Mouse (Mus musculus): ENCODE measurements around the gene Cyth2.
A peak's percentile ranks its signal among the peaks of the same experiment; 100 is the strongest.

Gene Cyth2

DNA sequence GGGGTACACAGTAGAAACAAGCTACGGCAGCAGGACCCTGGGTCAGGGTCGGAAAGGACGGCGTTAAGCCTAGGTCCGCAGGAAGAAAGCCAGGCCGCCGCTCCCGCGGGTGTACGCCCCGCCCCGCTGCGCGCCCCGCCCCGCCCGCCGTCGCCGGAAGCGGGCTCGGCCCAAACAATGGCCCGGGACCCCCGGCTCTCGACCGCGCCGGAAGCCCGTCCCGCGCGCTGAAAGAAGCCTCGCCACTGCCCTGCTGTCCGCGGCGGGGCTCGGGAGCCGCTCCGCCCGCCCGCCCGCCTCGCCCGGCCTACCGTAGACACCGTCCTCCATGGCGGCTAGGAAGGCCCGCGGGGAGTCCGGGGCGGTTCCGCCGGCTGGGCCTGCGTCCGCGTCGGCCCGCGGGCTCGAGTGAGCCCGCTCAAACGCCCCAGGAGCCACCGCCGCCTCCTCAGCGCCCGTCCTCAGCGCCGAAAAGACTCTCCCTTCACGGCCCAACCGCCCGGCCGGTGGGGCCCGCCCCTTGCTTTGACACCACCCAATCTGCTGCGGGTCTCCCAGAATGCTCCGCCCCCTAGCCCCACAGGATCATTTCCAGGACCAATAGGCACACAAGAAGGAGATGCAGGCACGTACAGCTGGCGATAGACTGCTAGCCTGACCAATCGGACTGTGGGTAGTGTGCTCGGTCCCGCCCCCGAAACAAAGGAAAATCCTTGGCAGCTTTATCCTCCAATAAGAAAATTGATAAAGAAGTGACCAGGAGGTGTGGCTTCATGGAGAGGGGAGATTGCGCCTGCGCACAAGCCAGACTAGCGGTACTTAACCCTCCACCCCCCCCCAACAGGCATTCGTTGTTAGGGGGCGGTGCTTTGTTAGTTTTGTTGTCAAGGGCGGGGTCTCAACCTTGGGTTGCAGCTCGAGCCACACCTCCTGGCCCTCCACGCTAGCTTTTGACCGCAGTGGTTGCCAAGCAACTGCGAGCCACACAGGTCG, at the start of gene Cyth2:
Cyth2 (minus strand) TSS at position 795 of the 993 bp plus-strand sequence.
- DNase-seq: peak; percentile 99

DNA sequence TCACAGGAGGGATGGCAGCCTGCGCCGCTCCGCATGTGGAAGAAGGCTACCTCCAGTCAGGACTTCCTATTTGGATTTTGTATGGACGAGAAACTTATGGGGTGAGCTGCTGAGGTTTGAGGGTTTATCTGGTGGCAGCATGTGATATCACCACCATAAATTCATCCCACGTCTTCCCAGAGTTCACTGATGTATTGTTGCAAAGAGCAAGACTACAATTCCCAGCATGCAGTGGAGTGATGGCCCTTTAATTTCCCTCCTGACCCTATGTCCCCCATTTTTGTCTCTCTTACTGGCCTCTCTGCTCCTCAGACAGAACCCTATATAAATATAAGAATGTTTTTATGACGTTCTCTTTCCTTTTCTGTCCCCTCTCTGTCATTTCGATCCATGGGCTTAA, 48.4 kb upstream of the Cyth2 start:
- no peak for DNase-seq

DNA sequence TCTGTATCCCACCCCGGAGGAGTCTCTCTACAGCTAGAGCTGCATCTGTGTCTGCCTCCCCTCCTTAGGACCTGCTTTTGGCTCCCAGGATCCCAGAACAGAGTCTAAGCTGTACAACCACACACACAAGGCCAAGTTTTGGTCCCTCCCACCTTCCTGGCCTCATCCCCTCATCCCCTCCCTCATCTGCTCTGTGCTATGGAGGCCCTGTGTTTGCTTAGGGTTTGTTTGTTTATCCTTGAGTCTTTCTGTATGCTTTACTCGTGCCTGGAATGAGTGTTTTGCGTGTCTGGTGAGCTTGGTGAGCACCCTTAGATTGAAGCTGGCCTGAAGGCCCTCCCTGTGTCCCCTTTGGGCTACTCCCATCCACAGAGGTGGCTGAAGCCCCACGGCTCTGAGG, 44.6 kb upstream of the Cyth2 start:
- no peak for DNase-seq

DNA sequence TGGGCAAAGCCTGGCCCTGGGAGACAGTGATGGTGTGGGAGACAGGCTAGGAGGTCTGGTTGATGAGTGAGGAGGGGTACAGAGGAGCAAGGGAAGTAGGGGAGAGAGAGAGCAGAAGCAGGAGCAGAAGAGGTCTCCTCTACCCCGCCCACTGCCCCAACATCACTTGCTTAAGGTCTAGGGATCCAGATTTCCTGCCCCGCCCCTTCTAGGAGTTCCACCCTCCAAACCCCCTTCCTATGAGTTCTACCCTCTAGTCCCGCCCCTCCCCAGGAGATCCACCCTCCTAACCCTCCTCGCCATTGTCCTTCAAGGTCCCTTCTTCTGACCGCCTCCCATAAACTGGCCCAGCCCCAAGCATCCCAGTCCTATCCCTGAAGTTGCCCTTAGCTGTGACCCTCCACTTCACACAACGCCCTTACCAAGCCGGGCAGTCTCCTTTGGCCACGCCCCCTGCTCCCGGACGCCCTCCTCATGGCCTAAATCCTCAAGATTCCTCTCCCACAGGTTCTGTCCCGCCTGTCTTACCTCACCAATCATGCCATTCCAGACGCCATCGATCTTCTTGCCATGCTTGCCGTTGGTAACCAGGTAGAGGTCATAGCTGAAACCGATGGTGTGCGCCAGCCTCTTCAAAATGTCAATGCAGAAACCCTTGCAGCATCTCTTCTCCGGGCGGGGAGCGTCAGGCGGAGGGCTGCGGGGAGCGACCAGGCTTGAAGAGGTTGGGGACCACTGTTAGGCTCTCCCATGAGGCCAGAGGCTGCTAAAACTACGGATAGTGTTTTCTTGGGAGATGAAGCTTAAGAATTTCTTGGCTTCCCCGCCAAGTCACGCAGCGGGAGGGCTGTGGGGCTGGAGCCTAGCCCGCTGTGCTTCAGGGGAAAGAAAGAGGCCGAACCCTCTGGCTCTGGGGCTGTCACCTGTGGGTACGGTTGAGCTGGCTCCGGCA, 42.8 kb upstream of the Cyth2 start:
- no peak for DNase-seq

DNA sequence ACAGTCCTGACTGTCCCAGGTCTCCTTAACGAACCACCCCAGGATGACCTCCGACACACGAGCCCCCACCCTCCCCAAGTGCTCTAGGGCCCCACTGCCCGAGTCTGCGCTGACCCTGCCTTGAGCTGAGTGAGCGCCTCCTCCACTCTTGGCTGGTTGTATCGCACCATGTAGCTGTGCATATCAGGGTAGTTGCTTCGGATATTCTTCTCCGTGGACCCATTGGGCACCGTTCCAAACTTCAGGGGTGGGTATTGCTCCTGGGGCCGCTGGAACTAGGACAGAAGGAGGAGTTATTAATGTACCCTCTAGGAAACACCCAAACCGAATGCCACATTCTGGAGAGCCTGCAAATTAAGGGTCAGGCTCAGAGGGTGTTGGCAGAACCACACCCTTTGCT, 38.7 kb upstream of the Cyth2 start:
- no peak for DNase-seq

DNA sequence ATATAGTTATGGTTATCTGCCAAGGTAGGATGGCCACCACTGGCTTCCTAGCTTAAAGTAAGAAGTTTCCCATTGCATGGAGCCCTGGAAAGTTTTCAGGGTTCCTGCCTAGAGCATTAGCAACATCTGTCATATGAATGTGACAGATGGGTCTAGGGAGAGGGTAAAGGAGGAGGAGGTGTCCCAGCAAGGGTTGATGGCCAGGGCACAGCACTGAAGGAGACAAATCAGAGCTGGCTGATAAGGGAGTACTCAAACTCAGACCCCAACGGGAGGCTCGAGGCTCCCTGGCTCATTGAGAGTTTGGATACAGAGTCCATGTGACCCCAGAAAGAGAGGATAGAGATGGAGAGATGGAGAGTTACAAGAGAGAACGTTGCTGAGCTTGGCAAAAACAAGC, 36.3 kb upstream of the Cyth2 start:
- no peak for DNase-seq

DNA sequence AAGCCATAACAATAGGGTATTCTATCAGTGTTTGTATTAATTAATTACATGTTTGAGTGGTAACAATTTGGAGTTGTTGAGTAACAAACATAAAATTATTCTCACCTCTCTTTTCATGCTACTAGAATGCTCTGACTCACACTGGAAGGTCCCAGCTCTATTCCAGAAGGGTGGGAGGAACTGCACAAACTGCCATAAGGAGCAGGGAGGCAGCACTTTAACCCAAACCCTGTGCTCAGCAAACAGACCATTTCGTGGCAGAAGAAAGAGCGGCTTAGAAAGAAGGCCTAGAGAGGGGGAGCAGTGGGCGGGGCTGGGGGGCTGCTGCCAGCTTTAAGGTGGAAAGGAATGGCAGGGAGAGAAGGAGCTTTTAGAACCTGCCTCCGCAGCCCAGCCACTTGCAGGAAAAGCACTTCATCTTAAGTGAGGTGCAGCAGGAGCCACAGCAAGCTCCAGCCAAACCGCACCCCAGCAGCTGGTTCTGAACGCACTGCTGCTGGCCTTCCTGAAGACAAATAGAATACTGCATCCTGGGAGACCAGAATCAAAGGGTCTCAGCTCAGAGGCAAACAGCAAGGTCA, 34.2 kb upstream of the Cyth2 start:
- DNase-seq: no peak

DNA sequence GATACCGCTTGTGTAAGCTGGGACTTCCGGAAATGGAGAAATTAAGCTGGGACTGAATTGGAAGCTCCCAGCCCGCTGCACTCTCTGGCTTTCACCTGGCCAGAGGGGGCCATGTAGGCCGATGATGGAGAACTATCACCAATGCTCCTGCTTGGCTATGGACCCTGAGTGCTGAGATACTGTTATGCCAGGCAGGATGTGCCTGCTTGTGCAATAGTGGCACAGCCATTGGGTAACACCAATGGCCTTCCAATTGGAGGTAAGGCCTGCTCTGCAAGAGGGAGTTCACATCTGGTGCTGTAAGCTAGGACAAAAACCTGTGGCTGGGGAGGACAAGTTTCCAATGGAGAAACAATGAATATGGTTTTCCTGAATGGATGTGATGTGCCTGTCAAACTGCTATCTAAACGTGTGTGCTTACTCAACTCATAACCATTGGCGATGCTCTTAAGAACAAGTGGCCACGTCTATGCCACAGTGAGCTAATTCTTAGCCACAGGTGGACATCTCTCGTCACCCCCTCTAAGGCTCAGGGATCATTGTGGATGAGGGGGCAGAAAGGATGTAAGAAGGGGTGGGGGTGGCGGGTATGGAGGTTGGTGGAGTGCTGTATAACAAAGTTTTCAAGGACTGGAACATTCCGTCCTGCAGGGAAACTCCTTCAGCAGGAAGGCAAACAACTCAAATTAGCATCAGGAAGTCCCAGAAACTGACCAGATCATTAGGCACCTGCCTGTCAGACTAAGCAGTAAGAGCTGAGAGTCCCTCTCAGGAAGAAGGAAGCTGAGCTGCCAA, 28.8 kb upstream of the Cyth2 start:
- no peak for DNase-seq

DNA sequence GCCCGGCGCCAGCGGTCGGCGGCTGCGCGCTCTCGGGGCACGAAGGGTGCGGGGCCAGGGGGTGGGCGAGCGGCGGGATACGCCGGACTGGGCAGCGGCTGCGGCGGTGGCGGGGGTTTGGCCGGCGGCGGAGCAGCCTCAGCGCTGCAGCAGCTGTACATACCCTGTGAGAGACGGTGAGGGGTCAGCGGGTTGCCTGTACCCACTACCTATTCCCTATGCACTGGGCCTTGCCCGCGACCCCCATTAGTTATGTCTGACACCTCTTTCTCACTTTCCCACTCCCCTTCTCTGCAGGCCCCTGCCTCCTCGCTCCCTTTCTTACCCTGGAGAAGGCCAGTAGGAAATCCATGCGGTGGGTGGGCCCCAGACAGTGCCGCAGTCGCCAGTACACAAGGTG, 19.5 kb upstream of the Cyth2 start:
- no peak for DNase-seq

DNA sequence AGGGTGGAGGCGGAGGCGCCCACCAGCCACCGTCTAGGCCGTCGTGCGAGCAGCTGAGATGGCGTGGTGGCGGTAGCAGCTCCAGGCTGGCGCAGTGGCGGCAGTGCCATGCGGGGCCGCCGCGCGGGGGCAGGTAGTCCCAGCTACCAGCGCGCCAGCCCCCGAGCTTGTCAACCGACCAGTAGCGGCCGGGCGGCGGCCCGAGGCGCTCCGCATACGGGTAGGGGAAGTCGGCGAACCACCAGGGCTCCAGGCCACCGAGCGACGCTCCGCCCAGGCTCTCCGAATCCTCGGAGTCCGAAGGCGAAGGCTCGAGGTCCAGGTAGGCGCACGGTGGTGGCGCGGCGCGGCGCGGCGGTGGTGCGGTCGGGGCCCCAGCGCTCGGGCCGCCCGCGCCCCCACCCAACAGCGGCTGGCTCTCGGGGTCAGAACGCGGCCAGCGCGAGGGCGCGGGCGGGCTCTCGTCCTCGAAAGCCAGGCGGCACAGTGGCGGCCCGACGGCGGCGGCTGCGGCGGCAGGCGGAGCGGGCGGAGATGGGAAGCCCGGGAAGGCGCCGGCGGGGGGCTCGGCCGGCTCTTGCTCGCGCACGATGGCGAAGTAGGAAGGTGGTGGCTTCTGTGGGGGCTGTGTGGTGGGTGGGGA, 18.9 kb upstream of the Cyth2 start:
- peak; percentile 39 for DNase-seq

DNA sequence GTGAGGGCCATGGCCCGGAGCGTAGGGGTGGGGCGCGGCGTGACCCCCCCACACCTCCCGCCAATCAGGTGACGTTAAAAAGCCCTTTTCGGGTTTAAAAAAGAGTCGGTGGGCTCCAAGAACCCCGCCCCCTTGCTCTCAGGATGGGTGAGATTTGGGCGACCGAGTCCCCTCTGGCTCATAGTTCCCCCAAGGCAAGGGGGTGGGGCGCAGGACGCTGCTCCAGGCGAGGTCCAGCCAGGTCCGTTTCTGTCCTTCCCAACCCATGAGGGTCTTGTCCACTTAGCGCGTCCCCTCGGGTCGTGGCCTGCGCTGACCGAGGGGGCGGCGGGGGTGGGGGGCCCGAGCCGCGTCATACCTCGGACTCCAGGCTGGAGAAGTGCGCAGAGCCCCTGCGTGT, 18.0 kb upstream of the Cyth2 start:
- DNase-seq: no peak

DNA sequence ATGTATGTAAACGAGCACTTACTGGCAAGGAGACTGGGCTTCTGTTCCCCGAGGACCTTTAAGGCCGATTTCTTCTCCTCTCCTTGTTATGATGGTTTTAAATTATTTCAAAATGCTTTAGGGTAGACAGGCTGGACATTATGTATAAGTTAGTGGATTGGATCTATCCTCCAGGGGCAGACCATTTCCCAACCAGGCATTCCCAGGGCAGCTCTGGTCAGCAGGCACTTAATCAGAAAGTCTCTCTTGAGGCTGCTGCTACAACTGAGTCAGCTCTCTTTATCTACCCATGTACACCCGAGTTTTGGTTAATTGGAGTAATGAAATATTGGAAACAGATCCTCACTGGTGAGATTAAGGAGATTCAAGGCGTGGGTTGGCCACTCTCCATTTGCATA, 16.7 kb upstream of the Cyth2 start:
- no peak for DNase-seq

DNA sequence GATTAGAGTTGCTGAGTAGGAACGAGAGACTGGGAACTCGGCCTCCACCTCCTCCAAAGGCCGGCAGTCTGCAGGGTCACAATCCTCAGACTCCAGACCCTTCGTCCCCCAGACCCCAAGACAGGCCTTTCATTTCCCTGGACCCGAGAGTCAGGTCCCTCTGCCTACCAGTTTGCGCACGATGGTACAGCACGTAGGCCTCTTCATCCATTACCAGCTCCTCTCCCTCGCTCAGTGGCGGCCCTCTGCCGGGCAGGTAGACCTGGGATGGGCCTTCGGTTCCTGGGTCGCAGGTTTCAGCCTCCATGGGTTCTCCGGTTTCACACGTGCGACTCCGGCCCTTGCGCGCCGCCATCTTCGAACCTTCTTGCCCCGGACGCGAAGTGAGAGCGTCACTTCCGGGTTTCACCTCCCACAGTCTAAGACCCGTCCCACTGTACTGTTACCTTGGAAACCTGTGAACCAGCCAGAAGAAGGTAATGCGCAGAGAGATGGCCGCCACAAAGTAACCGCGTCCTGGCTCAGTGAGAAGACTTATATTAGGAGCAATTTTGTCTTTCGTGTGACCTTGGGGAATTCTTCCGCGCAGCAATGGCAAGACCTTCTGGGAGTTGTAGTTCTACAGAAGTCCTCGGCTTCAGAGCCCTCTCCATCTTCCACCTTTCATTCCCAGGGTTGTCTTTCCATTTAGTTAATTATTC, 16.2 kb upstream of the Cyth2 start, which contains the start of gene Grwd1:
Grwd1 (minus strand) TSS at position 518 of the 701 bp plus-strand sequence.
- peak; percentile 82 for DNase-seq

DNA sequence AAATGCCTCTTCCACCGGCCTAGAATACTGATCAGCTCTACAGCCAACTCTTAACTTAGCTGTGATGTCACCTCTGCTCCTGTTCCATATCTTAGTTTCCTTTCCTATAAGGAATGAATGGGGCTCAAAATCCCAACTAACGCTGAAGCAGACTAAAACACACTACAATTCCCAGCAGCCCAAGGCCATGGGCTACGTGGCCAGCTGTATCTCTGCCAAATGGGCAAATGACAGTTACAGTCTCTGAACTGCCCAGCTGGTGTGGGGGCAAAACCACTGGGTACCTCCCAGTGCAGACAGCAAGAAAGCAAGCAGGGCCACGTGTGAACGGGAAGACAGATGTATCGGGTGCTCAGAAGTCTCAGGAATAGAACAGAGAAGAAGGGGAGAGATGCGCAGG, 12.2 kb upstream of the Cyth2 start:
- DNase-seq: no peak

DNA sequence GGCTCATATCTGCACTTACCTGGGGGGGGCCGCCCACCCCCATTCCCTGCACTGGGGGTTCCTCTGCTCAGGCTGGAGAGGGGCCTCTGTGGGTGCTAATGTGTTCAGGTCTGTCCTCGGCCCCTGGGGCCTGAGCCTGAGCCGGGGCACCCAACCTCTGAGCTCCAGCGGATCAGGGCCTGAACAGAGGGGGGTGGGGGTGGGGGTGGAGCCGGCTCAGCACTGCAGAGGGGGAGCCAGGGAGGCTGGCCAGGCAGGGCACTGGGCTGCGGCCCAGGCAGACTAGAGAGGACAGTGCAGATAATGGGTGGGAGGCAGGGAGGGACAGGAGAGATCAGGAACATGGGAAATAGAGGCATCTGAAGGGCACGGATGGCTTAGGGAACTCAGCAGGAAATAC, 10.2 kb upstream of the Cyth2 start, which contains the start of gene Kcnj14:
Kcnj14 (minus strand) TSS at position 185 of the 400 bp plus-strand sequence.
- DNase-seq: no peak

DNA sequence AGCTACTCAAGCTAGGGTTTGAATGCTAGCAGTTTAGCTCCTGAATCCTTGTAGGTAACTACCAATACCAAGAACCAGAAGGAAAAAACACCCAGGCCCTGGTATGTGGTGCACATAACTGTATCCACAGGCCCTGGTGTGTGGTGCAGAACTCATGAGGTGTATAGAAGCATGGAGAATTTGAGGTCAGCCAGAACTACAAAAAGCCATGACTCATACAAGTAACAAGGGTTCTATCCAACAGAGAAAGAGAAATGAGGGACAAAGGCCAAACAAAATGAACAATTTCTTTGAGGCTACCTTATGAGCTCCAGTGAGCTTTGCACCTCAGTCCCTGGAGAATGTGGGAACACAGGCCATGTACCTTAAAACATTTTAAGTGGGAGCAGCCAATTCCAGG, 6.5 kb upstream of the Cyth2 start:
- DNase-seq: no peak

DNA sequence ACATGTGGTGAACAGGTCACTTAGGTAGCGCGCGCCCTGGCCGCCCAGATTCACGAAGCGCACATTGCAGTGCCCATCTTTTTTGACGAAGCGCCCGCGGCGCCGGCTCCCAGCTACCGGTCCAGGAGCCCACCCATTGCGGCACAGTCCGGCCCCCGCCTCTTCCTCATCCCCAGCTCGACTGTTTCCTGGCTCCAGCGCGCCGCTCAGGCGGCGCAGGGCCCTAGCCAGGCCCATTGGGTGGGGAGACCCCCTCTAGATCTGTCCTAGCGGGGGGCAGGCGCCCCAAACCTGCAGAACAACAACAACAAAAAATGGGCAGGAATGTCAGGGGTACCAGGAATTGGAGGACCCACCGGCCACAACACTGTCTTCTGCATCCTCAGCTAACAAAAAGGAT, 5.5 kb upstream of the Cyth2 start:
- DNase-seq: no peak

DNA sequence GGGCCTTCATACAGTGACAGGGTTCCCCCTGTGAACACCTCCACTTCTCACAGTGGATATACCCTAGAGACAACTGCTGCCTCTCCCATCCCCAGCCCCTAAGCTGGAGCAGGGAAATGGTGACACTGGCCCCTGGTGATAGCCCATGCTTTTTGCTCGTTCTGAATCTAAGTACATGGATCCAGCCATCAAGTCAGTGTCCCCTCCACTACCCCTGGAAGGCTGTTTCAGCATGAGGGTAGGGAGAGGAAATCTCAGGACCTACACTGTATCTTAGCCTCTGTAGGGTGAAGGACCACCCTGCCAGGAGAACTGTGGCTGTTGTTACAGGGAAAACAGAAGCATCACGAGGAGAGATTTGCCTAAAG, 1.6 kb upstream of the Cyth2 start:
- DNase-seq: no peak

DNA sequence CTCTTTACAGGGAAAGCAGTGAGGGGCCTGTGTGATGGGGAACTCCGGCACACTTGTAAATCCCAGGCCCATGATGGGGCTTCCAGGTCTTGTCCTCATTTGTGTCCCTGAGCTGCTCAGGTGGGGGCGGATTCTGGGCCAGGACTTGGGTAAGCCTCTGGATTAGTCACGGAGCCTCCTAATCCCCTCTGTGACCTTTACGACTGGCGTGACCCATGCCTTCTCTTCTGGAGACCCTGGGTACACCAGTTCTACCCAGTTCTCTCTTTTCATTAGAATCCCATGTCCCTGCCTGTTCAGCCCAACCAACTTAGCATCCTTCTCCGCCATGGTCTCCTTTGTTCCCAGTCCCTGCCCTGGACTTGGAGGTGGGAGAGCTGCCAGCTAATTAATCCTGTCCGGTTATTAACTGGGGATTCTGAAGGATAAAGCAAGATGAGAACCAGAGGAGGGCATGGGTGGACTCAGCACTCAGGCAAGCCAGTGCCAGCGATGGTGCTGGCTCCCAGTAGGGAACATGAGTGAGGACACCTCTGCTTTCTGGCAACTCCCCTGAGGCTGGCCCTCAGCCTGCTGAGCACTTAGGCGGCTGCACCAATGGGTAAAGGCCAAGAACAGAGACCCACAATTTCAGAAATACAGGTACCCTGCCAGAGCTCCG, 1.1 kb upstream of the Cyth2 start:
- DNase-seq: no peak

DNA sequence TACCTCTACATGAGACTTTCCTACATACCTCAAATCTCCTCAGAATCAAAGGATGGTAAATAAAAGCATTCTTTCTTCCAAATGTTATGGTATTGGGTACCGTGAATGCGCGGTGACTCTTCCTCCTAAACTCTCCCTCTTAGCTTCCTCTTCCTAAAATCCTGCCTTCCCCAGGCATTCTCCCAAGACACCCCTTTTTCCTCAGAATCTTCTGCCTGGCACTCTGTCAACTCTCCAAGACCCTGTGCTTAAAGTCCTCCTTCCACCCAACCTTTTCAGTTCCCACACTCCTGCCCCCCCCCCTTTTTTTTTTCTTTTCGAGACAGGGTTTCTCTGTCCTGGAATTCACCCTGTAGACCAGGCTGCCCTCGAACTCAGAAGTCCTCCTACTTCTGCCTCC, 460 bp upstream of the Cyth2 start:
- DNase-seq: no peak

DNA sequence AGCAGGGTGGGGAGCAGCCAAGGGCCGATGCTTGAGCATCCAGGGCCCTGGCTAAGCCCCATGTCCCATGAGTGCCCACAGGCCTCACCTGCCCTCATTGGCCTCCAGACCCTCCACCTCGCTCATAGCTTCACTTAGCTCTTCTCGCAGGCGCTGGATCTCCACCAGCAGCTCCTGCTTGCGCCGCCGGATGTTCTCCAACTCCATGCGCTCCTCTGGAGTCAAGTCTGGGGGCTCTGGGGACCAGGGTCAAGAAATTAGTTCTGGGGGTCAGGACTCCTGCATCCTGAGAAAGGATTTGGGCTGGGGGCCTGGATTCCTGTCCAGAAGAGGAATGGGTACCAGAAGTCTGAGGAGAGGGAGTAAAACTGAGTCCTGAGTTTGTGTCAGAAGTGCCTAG, 1.5 kb downstream of the Cyth2 start:
- DNase-seq: no peak
